Mouse (Mus musculus) hindbrain, embryonic 14.5 days (tissue): ENCODE measurements around the gene Utf1. TPM values are rescaled to one million over a fixed set of nuclear protein-coding genes. Genes with fewer than 3 reads are reported as not detected.
A peak's percentile ranks its signal among the peaks of the same experiment; 100 is the strongest.

Experiments
- ATAC-seq: fragments of 200-750 bp; cut with Nextera tagmentation; 2 replicates; pipeline ENCODE4 v1.8.0; 2017; ENCODE audit warnings: moderate number of reproducible peaks, mild to moderate bottlenecking, moderate TSS enrichment, moderate library complexity; ENCODE audit not compliant: low FRiP score
- DNase-seq: peaks from one replicate; pipeline ENCODE4 v3.0.0-alpha.2; 2015; ENCODE audit warnings: low spot score
- H3K27ac ChIP-seq: fragments of 300-500 bp; sonication (generic); 2 replicates; pipeline ENCODE4 v1.5.1; 2014; ENCODE audit warnings: mild to moderate bottlenecking, moderate library complexity
- H3K27me3 ChIP-seq: fragments of 300-500 bp; sonication (generic); 2 replicates; pipeline ENCODE4 v1.6.1; 2014; ENCODE audit warnings: mild to moderate bottlenecking, low read length, mixed read lengths; ENCODE audit not compliant: control insufficient read depth, insufficient read depth
- H3K36me3 ChIP-seq: fragments of 300-500 bp; sonication (generic); replicated peaks from 2 replicates; pipeline ENCODE4 v1.6.1; 2014; ENCODE audit not compliant: control insufficient read depth, insufficient read depth
- H3K4me1 ChIP-seq: fragments of 300-500 bp; sonication (generic); replicated peaks from 2 replicates; pipeline ENCODE4 v1.6.1; 2014; ENCODE audit warnings: antibody characterized with exemption, low read length, mixed read lengths; ENCODE audit not compliant: control insufficient read depth, insufficient read depth
- H3K4me2 ChIP-seq: fragments of 300-500 bp; sonication (generic); replicated peaks from 2 replicates; pipeline ENCODE4 v1.6.1; 2014; ENCODE audit warnings: mild to moderate bottlenecking, moderate library complexity
- H3K4me3 ChIP-seq: fragments of 300-500 bp; sonication (generic); replicated peaks from 2 replicates; pipeline ENCODE4 v1.5.1; 2014; ENCODE audit warnings: mild to moderate bottlenecking, low read length
- H3K9ac ChIP-seq: fragments of 300-500 bp; sonication (generic); 2 replicates; pipeline ENCODE4 v1.6.1; 2014
- H3K9me3 ChIP-seq: fragments of 300-500 bp; sonication (generic); 2 replicates; pipeline ENCODE4 v1.6.1; 2016; ENCODE audit warnings: low read length; ENCODE audit not compliant: control insufficient read depth
- WGBS: fragments of 180-500 bp; shearing (Covaris S2); extraction: QIAGEN DNeasy Blood & Tissue Kit; methylation state at CpG from one replicate; pipeline ENCODE4 v1.1.7; 2014; 5-methylcytosine and 5-hydroxymethylcytosine counted together
- microRNA counts: library from miRNA; unstranded; fragments of <30 nt; microRNA quantifications from one replicate; lab custom pipeline; 2016
- microRNA-seq: library from miRNA; unstranded; fragments of <30 nt; microRNA quantifications from one replicate; pipeline ENCODE4, GENCODE M21; 2016
- polyA plus RNA-seq: library from polyadenylated mRNA; unstranded; fragments of >200 nt; fragmentation: Nextera tagmentation; extraction: Ambion mirVana; gene quantifications from 2 replicates; pipeline ENCODE4 v1.2.1, GENCODE M21; 2014

The Utf1 gene
- polyA plus RNA-seq, 1 experiment from 2014 or later = not detected

DNA sequence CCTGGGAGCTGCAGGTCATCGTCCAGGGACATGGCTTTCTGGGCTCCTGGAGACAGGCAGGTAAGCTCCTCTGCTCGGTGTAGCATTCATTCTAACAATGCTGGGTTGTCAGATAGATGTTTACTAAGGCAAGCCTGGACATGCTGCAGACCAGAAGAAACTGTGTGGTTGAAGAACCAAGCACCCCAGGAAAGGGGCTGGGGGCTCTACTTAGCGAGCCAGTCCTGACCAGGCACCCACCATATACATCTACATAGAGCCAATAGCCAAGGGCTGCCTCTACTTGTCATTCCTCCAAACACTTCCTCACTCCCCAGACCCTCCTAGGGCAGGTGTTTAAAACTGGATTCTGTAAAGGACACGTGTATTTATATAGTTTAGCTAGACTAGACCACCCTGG, 50.6 kb downstream of the Utf1 start:
- Histone ChIP-seq H3K27me3 (no peaks in the 10 kb centered on the region), H3K36me3 (peaks cover 43% of the 10 kb centered on the region), H3K4me3 (no peak overlapping the region), H3K4me2 (no peak overlapping the region), H3K27ac (no peak overlapping the region), H3K4me1 (no peaks in the 10 kb centered on the region), H3K9ac (no peak overlapping the region), H3K9me3 (no peaks in the 10 kb centered on the region)
- ATAC-seq = no peak
- 79% methylated on average over 4 of the region's 4 CpGs for WGBS
- no peak for DNase-seq

DNA sequence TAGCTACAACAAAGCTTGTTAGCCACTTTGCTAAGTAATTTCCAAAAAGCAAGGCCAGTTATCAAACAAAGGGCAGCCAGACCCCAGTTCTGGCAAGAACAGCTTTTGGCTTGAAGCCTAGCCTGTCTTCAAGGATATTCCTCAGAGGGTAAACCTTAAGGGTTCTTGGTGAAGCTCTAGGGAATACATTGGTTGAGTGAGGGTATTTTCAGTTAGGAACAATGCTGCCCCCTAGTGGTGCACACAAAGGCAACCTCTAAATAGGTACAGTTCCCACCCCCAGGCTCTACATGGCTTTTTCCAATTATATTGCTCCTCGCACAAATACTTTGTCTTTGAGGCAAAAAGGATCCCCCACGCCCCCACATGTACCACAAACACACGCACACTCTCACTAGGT, 51.1 kb downstream of the Utf1 start:
- no peak overlapping the region for H3K9ac ChIP-seq
- no peak overlapping the region for H3K4me2 ChIP-seq
- no peaks in the 10 kb centered on the region for H3K4me1 ChIP-seq
- no peaks in the 10 kb centered on the region for H3K9me3 ChIP-seq
- no peaks in the 10 kb centered on the region for H3K27me3 ChIP-seq
- DNase-seq (peak; percentile 72), ATAC-seq (no peak)
- WGBS = 35% methylated on average over 3 of the region's 3 CpGs
- H3K36me3 ChIP-seq = peaks cover 47% of the 10 kb centered on the region
- H3K4me3 ChIP-seq = no peak overlapping the region
- H3K27ac ChIP-seq = no peak overlapping the region

MicroRNAs encoded within 50 kb of the gene (microRNA counts, 519-probe panel; counts per million panel counts)
- not detected for microRNA mmu-miR-202-3p (lab: Ali Mortazavi, UCI)
- microRNA mmu-miR-202-5p (lab: Ali Mortazavi, UCI) = not detected

Small RNA genes within 50 kb of the gene (microRNA-seq; reads per million reads assigned to microRNA genes)
- gene Mir202 (0.97 reads per million), gene Mir7062 (0.48 reads per million), gene mmu-mir-7686 (not detected)

Other genes starting within 250 kb of the Utf1 start
- gene Adgra1, start 109.6 kb upstream of the Utf1 start, polyA plus RNA-seq = 18.6 and 20.3 TPM in 2 replicates
- gene Kndc1, start 49.1 kb upstream of the Utf1 start, polyA plus RNA-seq = 25.6 and 29.1 TPM in 2 replicates
- gene 6430531B16Rik, start 35.0 kb downstream of the Utf1 start, polyA plus RNA-seq = 0.72 and 1.0 TPM in 2 replicates
- gene Adam8, start 48.8 kb downstream of the Utf1 start, polyA plus RNA-seq = 2.7 and 2.9 TPM in 2 replicates
- 52.3 and 53.2 TPM in 2 replicates for gene Zfp511, start 92.6 kb downstream of the Utf1 start, polyA plus RNA-seq
- 57.8 and 58.7 TPM in 2 replicates for gene Tubgcp2, start 92.9 kb downstream of the Utf1 start, polyA plus RNA-seq
- gene Msx3, start 105.3 kb downstream of the Utf1 start, polyA plus RNA-seq = 8.1 and 9.0 TPM in 2 replicates
- gene Caly, start 138.8 kb downstream of the Utf1 start, polyA plus RNA-seq = 257 and 303 TPM in 2 replicates
- gene Prap1, start 149.6 kb downstream of the Utf1 start, polyA plus RNA-seq = not detected in 2 replicates
- gene Fuom, start 158.7 kb downstream of the Utf1 start, polyA plus RNA-seq = 40.0 and 42.0 TPM in 2 replicates
- gene Paox, start 172.0 kb downstream of the Utf1 start, polyA plus RNA-seq = 9.2 and 10.7 TPM in 2 replicates
- 123 and 127 TPM in 2 replicates for gene Echs1, start 172.7 kb downstream of the Utf1 start, polyA plus RNA-seq
- 26.0 and 30.6 TPM in 2 replicates for gene Mtg1, start 193.8 kb downstream of the Utf1 start, polyA plus RNA-seq
- 18.7 and 21.6 TPM in 2 replicates for gene Sprn, start 211.1 kb downstream of the Utf1 start, polyA plus RNA-seq
- not detected in 2 replicates for gene Olfr522, start 221.0 kb downstream of the Utf1 start, polyA plus RNA-seq
- not detected in 2 replicates for gene Olfr523, start 229.4 kb downstream of the Utf1 start, polyA plus RNA-seq